Mouse (Mus musculus): ENCODE results near the gene Car14.
A peak's percentile ranks its signal among the peaks of the same experiment; 100 is the strongest.

Car14 gene

GRCm38 (mm10) chr3:95856115-95856514 lies 48.4 kb downstream of the Car14 start:
- DNase-seq (ENCODE audit: inconsistent ontology term), result no peak

GRCm38 (mm10) chr3:95855502-95856089 lies 48.9 kb downstream of the Car14 start, which contains the start of gene Prpf3:
Prpf3 (minus strand) TSS chr3:95855885.
- peak; percentile 95 for DNase-seq (ENCODE audit: inconsistent ontology term)

GRCm38 (mm10) chr3:95851317-95851716 lies 53.2 kb downstream of the Car14 start:
- DNase-seq (ENCODE audit: inconsistent ontology term), result no peak

- no peak for DNase-seq (ENCODE audit: inconsistent ontology term)
Measured at GRCm38 (mm10) chr3:95850611-95851010, 53.9 kb downstream of the Car14 start.
